9 mouse cellular contexts compared by ENCODE assay signal in genomic region chr1:178590229-178591171, GRCm38 (mm10).
DNase-seq lines count a peak whose midpoint lies in the region.
"Had no signal": no experiment of that assay in that cellular context is flagged by ENCODE, and none has a peak within 500 bp of the region (broad histone marks: within the 10 kb centered on the region; RNA-seq: fewer than 3 reads in every experiment).

No protein-coding gene starts in this region.

- peak; percentile 27 for DNase-seq in adrenal gland, postnatal 14 days
- no peak for DNase-seq in adrenal gland, postnatal 25 days
- peak; percentile 3 for DNase-seq in thymus, postnatal 25 days
- no peak for DNase-seq in thymus, adult 18-20 months
- DNase-seq in kidney, postnatal 14 days, result peak; percentile 35
- DNase-seq in telencephalon, adult 2 months (ENCODE audit: low read depth, low spot score), result peak; percentile 58
- DNase-seq in cerebellum, adult 18-20 months, result no peak
- no peak for DNase-seq in spleen, postnatal 14 days (ENCODE audit: low spot score in 2 of 2)
- DNase-seq: midbrain, embryonic 14.5 days had no signal

Comparison
In these comparisons a context has a peak if more than half of its experiments do, and no peak if none do; other contexts are left out.
1. DNase-seq: peak in adrenal gland, postnatal 14 days (single experiment), thymus, postnatal 25 days (single experiment), kidney, postnatal 14 days (single experiment) and telencephalon, adult 2 months (single experiment); none in adrenal gland, postnatal 25 days (single experiment), thymus, adult 18-20 months (0 of 2), cerebellum, adult 18-20 months (0 of 2) and spleen, postnatal 14 days (0 of 2).